Mouse (Mus musculus) liver, adult 2 months (tissue): ENCODE measurements around the gene C1qb.

Experiments used
- CTCF ChIP-seq: fragments of 200-500 bp; IDR thresholded peaks from 2 replicates; pipeline ENCODE4 v1.5.1; 2011; ENCODE audit warnings: low read depth, low read length, control low read depth
- POLR2A ChIP-seq: fragments of 200-500 bp; IDR thresholded peaks from 2 replicates; pipeline ENCODE4 v1.6.1; 2011; ENCODE audit warnings: low read length, control low read depth; ENCODE audit not compliant: insufficient read depth; ENCODE audit errors: extremely low read depth

DNA sequence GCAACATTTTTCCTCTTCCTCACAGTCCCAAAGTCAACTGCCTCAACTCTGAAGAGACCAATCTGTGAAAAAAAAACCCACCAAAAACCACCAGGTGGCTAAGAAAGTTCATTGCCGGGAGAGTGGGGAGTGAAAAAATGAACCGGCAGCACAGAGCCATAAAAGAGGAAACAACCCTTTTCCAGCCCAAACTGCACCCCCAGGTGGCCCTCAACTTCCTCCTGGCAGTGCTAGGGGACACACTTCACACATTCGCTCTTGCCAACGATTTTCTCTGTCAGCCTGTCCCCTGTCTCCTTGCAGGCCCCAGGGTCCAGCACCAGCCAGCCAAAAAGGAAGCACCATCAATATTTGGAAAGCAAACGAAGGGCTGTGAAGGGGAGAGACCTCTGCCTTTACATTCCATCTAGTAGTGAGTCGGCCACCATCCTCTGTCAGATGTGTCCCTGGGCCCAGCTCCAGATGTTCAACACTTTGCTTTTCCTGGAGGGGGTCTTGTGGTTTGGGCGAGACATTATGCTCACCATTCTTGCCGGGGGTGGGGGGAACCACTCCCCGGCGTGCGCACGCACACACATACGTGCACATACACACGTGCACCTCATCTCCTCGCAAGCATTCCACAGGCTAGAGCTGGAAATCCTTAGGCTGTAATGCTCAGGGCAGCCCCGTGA, 53.3 kb downstream of the C1qb start:
- TF ChIP-seq CTCF (no peak), POLR2A (no peak)
